Comparison of ENCODE assay signal across 27 mouse cellular contexts in genomic region chr13:103336237-103336636, GRCm38 (mm10). TPM values are rescaled to one million over a fixed set of nuclear protein-coding genes. Genes with fewer than 3 reads are reported as not detected.
DNase-seq lines count a peak whose midpoint lies in the region; ATAC-seq lines count a peak whose summit lies in the region.
"Had no signal": no experiment of that assay in that cellular context is flagged by ENCODE, and none has a peak within 500 bp of the region (broad histone marks: within the 10 kb centered on the region; RNA-seq: fewer than 3 reads in every experiment).

No protein-coding gene starts in this region.

- H3K9me3 ChIP-seq in hindbrain, embryonic 13.5 days, result no peaks in the 10 kb centered on the region
- H3K9me3 ChIP-seq in hindbrain, embryonic 11.5 days (ENCODE audit: control insufficient read depth, low read length), result no peaks in the 10 kb centered on the region
- H3K9me3 ChIP-seq: embryonic facial prominence, embryonic 15.5 days; forebrain, embryonic 12.5 days; liver, embryonic 15.5 days; lung, embryonic 15.5 days; midbrain, embryonic 10.5 days; midbrain, embryonic 15.5 days; neural tube, embryonic 15.5 days had no signal

- DNase-seq in hindbrain, embryonic 11.5 days (ENCODE audit: low spot score), result no peak
- DNase-seq in kidney, adult 9 months, result peak; percentile 77
- DNase-seq in kidney, postnatal 10 days, result no peak
- DNase-seq in embryo, embryonic 10.5 days (ENCODE audit: low spot score), result peak; percentile 62
- peak; percentile 49 to 63 for DNase-seq in kidney, postnatal 25 days
- no peak for DNase-seq in spleen, adult 18-20 months
- DNase-seq: adrenal gland, adult 2 months; B cell, adult 2 months; cerebellum, adult 11 months; cerebellum, adult 9-10 months; cerebellum, postnatal 36 days; forebrain, postnatal 0 days; layer of hippocampus, adult 9-11 months; liver; right cerebral cortex, postnatal 25 days; thymus, postnatal 4 days had no signal

- H3K27ac ChIP-seq in hindbrain, embryonic 13.5 days, result no peak overlapping the region
- no peak overlapping the region for H3K27ac ChIP-seq in hindbrain, embryonic 11.5 days (ENCODE audit: low read depth, low read length)
- H3K27ac ChIP-seq: embryonic facial prominence, embryonic 10.5 days; embryonic facial prominence, embryonic 15.5 days; forebrain, embryonic 12.5 days; hindbrain, embryonic 14.5 days; liver, embryonic 15.5 days; lung, embryonic 15.5 days; midbrain, embryonic 10.5 days; midbrain, embryonic 15.5 days; neural tube, embryonic 15.5 days had no signal

- no peaks in the 10 kb centered on the region for H3K36me3 ChIP-seq in hindbrain, embryonic 13.5 days
- H3K36me3 ChIP-seq in hindbrain, embryonic 11.5 days (ENCODE audit: control insufficient read depth, insufficient read depth, low read length), result no peaks in the 10 kb centered on the region
- H3K36me3 ChIP-seq: embryonic facial prominence, embryonic 10.5 days; embryonic facial prominence, embryonic 15.5 days; forebrain, embryonic 12.5 days; liver, embryonic 15.5 days; lung, embryonic 15.5 days; midbrain, embryonic 10.5 days; midbrain, embryonic 15.5 days; neural tube, embryonic 15.5 days had no signal

- H3K4me2 ChIP-seq in hindbrain, embryonic 13.5 days, result 0 out of 2 replicates have a peak overlapping the region, but pooled peaks have one; percentile 98
- H3K4me2 ChIP-seq in hindbrain, embryonic 11.5 days (replicated peaks; ENCODE audit: low read depth, low read length), result no peak overlapping the region
- H3K4me2 ChIP-seq: liver, embryonic 15.5 days had no signal

- no peak overlapping the region for H3K4me3 ChIP-seq in hindbrain, embryonic 13.5 days
- H3K4me3 ChIP-seq in hindbrain, embryonic 11.5 days (ENCODE audit: low read depth, low read length), result no peak overlapping the region
- H3K4me3 ChIP-seq: embryonic facial prominence, embryonic 10.5 days; embryonic facial prominence, embryonic 15.5 days; forebrain, embryonic 12.5 days; liver, embryonic 15.5 days; lung, embryonic 15.5 days; neural tube, embryonic 15.5 days had no signal

- peaks cover 46% of the 10 kb centered on the region for H3K27me3 ChIP-seq in hindbrain, embryonic 13.5 days
- H3K27me3 ChIP-seq in hindbrain, embryonic 11.5 days (ENCODE audit: control insufficient read depth, insufficient read depth, low read length), result peaks cover 20% of the 10 kb centered on the region

- H3K9ac ChIP-seq in hindbrain, embryonic 13.5 days, result no peak overlapping the region
- no peak overlapping the region for H3K9ac ChIP-seq in hindbrain, embryonic 11.5 days (ENCODE audit: low read depth, low read length)
- H3K9ac ChIP-seq: embryonic facial prominence, embryonic 15.5 days; forebrain, embryonic 12.5 days; forebrain, postnatal 0 days; hindbrain, embryonic 14.5 days; liver, embryonic 15.5 days; lung, embryonic 15.5 days; midbrain, embryonic 15.5 days; neural tube, embryonic 15.5 days had no signal

- peaks cover 31% of the 10 kb centered on the region for H3K4me1 ChIP-seq in hindbrain, embryonic 13.5 days (replicated peaks)
- peaks cover 7% of the 10 kb centered on the region; the same call in 1 of the 2 replicates for H3K4me1 ChIP-seq in hindbrain, embryonic 11.5 days (replicated peaks; ENCODE audit: control insufficient read depth, insufficient read depth, low read length)

- no peak for ATAC-seq in hindbrain, embryonic 13.5 days (ENCODE audit: low FRiP score)
- no peak for ATAC-seq in hindbrain, embryonic 11.5 days (ENCODE audit: low FRiP score)
- ATAC-seq: forebrain, postnatal 0 days; inflammation-experienced regulatory T-cells, adult 6 months; midbrain, embryonic 15.5 days had no signal

- 17% methylated on average over 5 of the region's 5 CpGs for WGBS in hindbrain, embryonic 13.5 days
- WGBS in hindbrain, embryonic 11.5 days, result 11% methylated on average over 5 of the region's 5 CpGs

RNA-seq across cellular contexts. Expression of gene Mast4, which starts 1.9 kb away (rescaled TPM):
- polyA plus RNA-seq in hindbrain, embryonic 13.5 days (2015; fragmentation: Nextera tagmentation; extraction: Ambion mirVana), result 29.7 and 38.2 TPM in 2 replicates
- 19.3 and 26.9 TPM in 2 replicates for polyA plus RNA-seq in hindbrain, embryonic 11.5 days (2014; fragmentation: Nextera tagmentation; extraction: Ambion mirVana)

Comparison
In these comparisons a context has a peak if more than half of its experiments do, and no peak if none do; other contexts are left out.
1. DNase-seq: peak in kidney, adult 9 months (single experiment), embryo, embryonic 10.5 days (single experiment) and kidney, postnatal 25 days (2 of 2); none in hindbrain, embryonic 11.5 days (single experiment), kidney, postnatal 10 days (single experiment) and spleen, adult 18-20 months (0 of 2).